Mouse (Mus musculus) gastrocnemius, postnatal 4 days (tissue): ENCODE measurements around the gene Ccdc130. TPM values are rescaled to one million over a fixed set of nuclear protein-coding genes. Genes with fewer than 3 reads are reported as not detected.

ENCODE experiments used
- DNase-seq, 2 experiments: peaks; one replicate each; pipeline ENCODE4 v3.0.0; 2021 to 2022; ENCODE audit warnings: low spot score in 2 of 2, mixed read lengths in 2 of 2
- long read RNA-seq, 2 experiments: library from polyadenylated mRNA; stranded (forward); transcript quantifications; one replicate each; pipeline ENCODE4 v2.0.0; 2021
- total RNA-seq, 2 experiments: library from RNA; stranded (reverse); gene quantifications; 2 replicates each; pipeline ENCODE4 v1.2.3; 2021

Ccdc130 gene
- 10 to 100 TPM; 11.2 to 15.1 TPM for total RNA-seq
- long read RNA-seq, experiment 1, transcript Ccdc130-202 (10 exons, 2,119 nt), result major isoform, 10 of 14 reads
- long read RNA-seq, experiment 1, partial matches to known transcripts, result 1 of 14 reads
- long read RNA-seq, experiment 1, other reads (novel, unspliced or antisense), result 2 of 14 reads
- long read RNA-seq, experiment 2, transcript Ccdc130-202 (10 exons, 2,119 nt), result major isoform, 7 of 20 reads
- long read RNA-seq, experiment 2, partial matches to known transcripts, result 2 of 20 reads
- long read RNA-seq, experiment 2, other reads (novel, unspliced or antisense), result 9 of 20 reads

- peak; percentile 98 to 100 for DNase-seq
Measured at GRCm38 (mm10) chr8:84269950-84270773, at the start of gene Ccdc130. Gene Ccdc130 (minus strand): TSS chr8:84270380.

DNA sequence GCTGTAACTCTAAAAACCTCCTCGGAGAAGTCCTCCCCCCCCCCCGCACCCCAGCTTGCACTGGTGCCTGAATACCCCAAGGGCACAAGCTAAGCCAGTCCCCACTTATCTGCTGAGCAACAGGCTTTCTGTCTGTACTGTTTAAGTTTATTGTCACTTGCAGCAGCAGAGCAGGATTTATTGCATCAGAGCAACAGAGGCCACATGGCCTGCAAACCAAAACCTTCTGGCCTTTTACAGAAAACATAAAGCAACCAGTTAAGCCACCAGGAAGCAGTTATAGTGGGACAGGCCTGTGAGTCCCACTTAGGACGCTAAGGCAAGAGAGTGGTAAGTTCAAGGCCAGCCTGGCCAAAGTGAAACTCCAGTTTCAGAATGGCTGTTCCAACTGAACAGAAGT, 38.2 kb upstream of the Ccdc130 start:
- no peak for DNase-seq

DNA sequence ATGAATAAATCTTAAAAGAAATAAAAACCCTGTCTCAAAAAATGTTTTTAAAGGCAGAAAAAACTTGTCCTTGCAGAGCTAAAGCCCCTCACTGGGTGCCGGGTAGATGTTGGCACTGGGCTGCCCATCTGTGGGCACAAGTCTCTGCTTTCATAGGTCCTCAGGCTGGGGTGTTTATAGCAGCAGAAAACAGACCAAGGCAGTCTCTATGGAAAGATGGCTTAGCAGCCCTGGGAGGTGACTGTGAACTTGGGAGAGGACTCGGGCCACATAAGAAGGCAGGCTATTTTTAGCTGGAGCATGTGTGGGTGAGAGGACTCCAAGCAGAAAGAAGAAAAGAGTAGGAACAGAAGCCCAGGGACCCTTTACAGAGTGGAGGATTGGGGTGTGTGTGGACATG, 33.8 kb upstream of the Ccdc130 start:
- DNase-seq, result no peak

- no peak for DNase-seq
Measured at GRCm38 (mm10) chr8:84297029-84297785, 27.0 kb upstream of the Ccdc130 start.

DNA sequence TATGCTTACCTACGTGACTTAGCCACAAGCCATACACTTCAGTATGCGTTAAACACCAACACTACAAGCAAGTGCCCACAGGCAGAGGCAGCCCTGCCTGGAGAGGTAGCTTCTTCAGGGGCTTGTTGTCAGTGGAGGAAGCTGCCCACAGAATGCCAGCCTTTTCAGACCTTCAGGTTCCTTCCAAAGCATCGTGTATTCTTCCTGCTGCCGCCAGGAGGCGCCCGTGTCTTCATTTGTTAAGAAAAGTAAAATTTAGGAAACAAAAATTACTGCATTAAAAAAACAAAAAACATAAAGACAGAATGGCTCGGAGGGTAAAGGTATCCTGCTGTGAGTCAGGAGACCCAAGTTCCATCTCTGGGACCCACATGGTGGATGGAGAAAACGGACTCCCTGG, 21.5 kb upstream of the Ccdc130 start:
- DNase-seq, result peak in 1 of 2 experiments; percentile 42

DNA sequence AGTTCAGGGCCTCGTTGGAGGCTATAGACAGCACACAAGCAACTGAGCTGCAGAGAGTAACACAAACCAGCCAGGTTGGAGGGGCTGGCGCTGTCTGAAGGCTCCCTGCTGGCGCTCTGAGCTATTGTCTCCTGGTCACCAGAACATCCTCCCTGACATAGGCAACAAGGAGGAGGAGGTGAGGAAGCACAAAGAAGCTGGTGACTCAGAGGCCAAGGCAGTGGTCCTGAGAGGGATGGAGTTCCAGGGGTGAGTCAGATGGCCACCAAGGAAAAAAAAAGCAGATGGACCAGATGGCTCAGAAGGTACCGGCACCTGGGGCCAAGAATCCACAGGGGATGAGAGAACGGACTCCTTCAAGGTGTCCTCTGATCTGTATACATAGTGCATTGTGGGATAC, 20.9 kb upstream of the Ccdc130 start:
- DNase-seq, result no peak

DNA sequence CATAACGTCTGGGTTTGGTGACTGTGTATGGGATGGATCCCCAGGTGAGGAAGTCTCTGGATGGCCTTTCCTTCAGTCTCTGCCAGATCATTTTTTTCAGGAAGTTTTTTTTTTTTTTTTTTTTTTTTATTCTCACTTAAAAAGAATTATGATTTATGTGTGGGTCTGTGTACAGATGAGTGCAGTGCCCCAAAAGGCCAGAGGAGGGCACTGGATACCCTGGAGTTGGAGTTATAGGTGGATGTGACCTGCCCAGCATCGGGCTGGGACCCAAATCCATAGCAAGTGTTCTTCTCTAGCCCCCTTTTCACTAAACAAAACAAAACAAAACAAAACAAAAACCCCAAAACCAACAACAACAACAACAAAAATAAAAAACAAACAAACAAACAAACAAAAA, 18.7 kb upstream of the Ccdc130 start:
- DNase-seq, result no peak

DNA sequence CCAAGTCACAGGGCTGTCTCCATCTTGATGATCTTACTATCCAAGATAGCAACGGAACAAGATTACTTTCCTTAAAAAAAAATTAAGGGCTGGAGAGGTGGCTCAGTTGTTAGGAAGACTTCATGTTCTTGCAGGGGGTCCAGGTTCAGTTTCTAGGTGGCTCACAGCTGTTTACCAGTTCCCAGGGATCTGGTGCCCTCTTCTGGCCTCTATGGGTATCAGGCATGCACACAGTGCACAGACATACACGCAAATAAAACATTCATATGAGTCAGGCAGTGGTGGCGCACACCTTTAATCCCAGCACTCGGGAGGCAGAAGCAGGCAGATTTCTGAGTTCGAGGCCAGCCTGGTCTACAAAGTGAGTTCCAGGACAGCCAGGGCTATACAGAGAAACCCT, 15.5 kb upstream of the Ccdc130 start:
- peak in 1 of 2 experiments; percentile 39 for DNase-seq

- DNase-seq, result peak in 1 of 2 experiments; percentile 42
Measured at GRCm38 (mm10) chr8:84284608-84285063, 14.5 kb upstream of the Ccdc130 start.

GRCm38 (mm10) chr8:84280777-84281176, 10.6 kb upstream of the Ccdc130 start:
- no peak for DNase-seq

- DNase-seq, result no peak
Measured at GRCm38 (mm10) chr8:84276447-84276846, 6.3 kb upstream of the Ccdc130 start.

DNA sequence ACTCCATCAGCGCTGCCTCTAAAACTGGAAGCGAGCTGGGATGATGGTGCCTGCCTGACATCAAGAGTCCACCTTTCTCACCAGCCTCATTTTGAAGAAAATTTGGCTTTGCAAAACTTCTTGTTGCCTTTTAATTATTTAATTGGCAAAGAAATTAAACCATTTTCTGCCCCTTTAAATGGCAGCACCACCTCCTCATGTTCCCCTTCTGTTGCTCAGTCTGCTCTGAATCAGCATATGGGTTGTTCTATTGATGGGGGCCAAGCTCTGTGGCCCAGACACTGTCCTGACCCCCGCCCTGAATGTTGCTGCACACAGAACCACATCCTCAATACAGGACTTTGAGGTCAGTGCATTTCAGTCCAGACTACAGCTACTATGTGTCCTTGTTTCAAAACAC, 3.8 kb upstream of the Ccdc130 start:
- DNase-seq, result no peak

- DNase-seq, result no peak
Measured at GRCm38 (mm10) chr8:84272302-84272701, 2.1 kb upstream of the Ccdc130 start.

- no peak for DNase-seq
Measured at GRCm38 (mm10) chr8:84261098-84261497, 9.1 kb downstream of the Ccdc130 start.

GRCm38 (mm10) chr8:84256822-84257610, 13.2 kb downstream of the Ccdc130 start, which contains the start of gene Mri1:
Gene Mri1 (minus strand): TSS chr8:84257326.
- peak; percentile 59 to 87 for DNase-seq

DNA sequence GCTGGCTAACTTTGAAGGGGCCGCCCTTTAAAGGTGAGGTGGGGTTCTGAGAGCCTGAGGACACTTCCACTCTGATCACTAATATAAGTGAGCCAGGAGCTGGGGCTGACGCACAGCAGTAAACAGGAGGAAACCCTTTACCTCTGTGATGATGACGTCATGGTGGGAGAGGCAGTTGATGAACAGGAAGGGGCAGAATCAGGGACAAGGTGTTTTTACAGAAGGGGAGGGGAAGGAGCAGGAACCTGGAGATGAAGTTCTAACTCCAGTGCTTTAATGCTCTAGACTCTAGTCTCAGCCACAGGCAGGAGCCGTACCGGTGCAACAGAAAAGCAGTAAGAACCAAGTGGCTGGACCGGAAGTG, 13.7 kb downstream of the Ccdc130 start:
- no peak for DNase-seq

DNA sequence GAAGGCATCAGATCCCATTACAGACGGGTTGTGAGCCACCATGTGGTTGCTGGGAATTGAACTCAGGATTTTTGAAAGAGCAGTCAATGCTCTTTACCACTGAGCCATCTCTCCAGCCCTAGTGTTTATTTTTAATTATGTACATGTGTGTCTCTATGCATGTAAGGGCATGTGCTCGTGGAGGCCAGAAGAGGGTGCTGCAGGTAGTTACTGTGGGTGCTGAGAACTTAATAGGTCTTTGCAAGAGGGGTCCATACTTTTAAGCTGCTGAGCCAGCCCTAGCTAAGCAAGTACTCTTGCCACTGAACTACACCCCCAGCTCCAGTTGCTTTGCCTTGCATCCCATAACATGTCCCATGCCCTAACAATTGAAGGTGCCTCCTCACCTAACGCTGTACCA, 14.3 kb downstream of the Ccdc130 start:
- no peak for DNase-seq

DNA sequence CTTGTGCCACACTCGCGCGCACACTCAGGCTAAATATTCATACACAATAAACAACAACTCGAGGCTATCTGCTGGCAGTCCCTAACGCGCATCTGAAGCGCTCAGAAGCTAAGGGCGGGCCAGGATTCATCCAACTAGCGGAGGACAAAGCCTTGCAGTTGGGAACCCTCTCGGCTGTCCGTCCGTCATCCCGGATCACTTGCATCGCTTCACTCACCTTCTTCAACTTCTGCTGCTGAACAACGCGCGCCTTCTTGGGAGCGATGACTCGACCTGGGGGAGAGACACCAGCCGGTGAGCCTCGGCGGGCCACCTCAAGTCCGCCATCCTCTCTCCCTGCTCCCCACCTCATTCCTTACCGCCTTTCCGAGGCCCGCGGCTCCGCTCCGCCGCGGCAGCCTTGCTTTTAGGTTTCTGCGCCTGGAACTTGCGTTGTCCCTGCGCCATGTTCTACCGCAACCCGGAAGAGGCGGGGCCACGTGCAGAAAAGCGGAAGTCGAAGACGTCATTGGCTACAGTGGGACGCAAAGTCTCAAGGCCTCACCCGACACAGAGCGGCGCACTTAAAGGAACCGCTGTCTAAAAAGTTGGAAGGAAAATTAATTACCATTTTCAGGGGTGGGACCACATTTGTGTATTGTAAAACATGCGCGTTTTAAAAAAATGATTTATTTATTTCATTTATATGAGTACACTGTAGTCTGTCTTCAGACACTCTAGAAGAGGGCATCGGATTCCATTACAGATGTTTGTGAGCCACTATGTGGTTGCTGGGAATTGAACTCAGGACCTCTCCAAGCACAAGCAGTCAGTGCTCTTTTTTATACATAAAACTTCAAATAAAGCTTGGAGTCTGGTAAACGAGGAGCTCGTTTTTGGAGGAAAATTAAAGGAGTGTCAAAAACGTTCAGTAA, 20.7 kb downstream of the Ccdc130 start, which contains the start of gene D8Ertd738e:
TSS of gene D8Ertd738e (minus strand) at position 463 of the 914 bp plus-strand sequence.
- peak; percentile 59 to 84 for DNase-seq

GRCm38 (mm10) chr8:84241821-84242220, 28.4 kb downstream of the Ccdc130 start:
- DNase-seq, result no peak

- no peak for DNase-seq
Measured at GRCm38 (mm10) chr8:84241167-84241566, 29.0 kb downstream of the Ccdc130 start.
